Mouse (Mus musculus): ENCODE measurements at regions not wholly inside any gene's neighbourhood (a gene's known extent, or its start where the extent isn't known, plus 50 kb on each side); places are given as distances from the start of the nearest gene placed in this dataset.
"Not testable (repeated sequence)": the region's sequence is repeated elsewhere in the genome, so short reads cannot be mapped to it uniquely, and the experiment has no call there.

- DNase-seq: no peak
Observed at GRCm38 (mm10) chr12:10445738-10446137, 55.2 kb downstream of the Rdh14 start.

GRCm38 (mm10) chr12:10457960-10458655 lies 67.5 kb downstream of the Rdh14 start:
- no peak for DNase-seq

GRCm38 (mm10) chr12:10461796-10462195 lies 71.2 kb downstream of the Rdh14 start:
- no peak for DNase-seq

DNA sequence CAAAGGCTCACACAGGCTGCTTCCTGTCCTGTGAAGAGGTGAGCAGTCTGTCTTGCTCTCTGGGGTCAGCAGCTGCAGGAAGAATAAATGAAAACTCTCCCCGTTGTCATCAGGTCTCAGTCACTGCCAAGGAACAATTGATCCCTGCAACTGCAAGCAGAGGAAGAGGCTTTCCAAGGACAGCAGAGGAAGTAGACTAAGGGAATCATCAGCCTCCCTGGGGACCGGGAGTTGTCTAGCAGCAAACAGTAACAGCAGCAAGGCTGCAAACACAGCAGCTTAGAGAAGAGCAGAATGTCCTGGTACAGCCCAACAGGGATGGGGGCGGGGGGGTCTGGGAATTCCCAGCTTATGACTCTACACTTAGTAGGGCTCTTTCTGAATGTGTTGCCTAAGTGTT lies 72.4 kb downstream of the Rdh14 start:
- no peak for DNase-seq

DNA sequence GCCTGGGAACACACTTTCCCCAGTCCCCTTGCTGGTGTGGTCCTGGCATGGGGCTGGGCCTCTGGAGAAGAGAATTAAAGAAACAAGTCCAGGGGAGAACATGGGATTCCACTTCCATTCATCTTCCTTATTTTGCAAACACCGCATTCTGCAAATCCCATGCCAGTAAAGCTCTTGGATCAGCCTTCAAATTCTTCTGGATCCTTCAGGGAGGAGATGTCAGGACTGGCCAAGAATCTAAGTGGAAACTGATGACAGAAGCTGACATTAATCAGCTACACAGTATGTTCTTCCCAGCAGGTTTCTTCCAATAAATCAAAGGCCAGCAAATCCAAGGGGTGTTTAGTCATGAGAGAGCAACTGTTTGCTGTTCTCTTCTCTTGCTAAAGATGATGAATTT lies 83.4 kb downstream of the Rdh14 start:
- DNase-seq: no peak

GRCm38 (mm10) chr12:10480781-10481180 lies 90.2 kb downstream of the Rdh14 start:
- DNase-seq: no peak

GRCm38 (mm10) chr12:10482294-10483010 lies 91.9 kb downstream of the Rdh14 start:
- no peak for DNase-seq

- DNase-seq: no peak
Observed at GRCm38 (mm10) chr12:10506721-10507120, 116.1 kb downstream of the Rdh14 start.

DNA sequence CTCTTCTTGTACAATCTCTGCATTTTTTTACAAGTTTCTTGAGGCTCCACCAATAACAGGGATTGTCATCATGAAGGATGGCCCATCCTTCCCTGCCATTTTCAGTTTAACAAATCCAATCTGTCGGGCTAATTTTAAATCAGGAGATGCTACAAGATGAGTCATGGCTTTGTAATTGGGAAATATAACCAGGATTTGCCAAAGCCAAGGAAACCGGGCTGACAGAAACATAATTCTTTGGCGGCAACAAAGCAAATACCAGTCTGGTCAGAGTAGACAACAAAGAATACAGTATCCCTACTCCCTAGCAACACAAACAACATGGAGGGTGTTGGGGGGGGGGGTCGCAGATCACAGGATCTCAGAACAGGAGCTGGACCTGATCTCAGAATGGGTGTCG lies 123.0 kb downstream of the Rdh14 start:
- peak in 1 of 2 experiments; percentile 5 for DNase-seq

DNA sequence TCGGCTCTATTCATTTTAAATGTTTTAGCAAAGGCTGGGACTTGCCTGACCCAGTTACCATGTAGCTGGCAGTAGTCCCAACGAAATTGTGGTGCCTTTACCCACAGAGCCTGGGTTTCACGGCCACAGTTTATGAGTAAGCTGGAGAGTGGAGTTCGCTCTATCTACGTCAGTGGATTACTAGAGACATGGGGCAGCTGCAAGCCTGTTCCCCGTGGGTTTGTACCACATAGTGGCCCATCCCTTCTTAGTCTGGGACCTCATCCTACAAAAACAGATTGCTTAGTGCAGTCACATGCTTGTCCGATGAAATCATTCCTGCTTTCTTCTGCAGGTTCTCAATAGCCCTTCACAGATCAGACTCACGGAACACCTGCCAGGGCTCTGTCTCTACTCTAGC lies 123.7 kb downstream of the Rdh14 start:
- peak; percentile 10 to 14 for DNase-seq

DNA sequence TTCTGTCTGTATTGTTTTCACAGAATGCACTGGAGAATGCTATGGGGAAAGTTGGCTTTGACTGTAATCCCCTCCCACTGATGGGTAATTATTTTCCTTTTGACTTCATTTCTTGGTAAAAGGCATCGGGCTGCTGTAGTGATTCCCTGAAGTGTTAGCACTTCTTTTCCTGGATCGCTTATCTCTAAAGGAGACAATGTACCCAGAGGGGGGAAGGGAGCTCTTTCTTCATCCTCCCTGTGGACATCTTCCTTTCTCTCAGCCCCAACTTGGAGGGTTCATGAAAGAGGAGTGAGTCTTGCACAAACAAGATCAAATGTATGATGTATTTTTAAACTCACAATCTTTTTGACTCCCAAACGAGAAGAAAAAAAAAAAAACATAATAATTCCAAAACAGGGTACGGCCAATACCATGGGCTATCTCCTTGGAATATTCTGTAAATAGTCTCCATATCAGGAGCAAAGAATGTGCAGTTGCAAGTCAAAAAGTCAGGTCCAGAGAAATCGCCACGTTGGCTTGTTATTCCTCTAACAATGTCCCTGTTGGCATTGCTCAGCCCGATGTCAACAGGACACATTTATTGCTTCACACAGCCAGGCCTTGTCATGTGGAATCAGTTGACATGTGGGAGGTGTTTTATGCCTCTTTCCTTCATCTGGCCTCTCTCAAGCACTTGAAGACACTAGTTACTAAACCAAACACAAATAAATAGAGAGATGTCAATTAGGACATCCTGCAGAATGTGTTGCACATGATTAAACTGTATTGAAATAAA lies 134.1 kb downstream of the Rdh14 start:
- DNase-seq: peak; percentile 9 to 25

DNA sequence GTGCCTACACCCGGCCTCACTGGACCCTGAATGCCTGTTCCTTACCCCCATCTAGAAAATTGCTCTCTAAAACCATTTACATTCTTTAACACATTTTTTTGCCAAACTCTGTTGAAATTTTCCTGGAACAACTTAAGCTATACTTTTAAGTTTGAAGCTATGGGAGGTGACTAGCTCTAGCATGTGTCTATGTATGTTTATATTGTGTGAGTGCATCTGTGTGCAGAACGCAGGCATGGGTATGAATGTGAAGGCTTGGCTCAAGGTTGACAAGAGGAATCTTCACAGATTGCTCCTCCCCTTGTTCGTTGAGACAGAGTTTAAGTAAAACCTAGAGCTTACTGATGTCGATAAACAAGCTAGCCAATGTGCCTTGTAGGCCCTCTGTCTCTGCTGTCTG lies 135.4 kb downstream of the Rdh14 start:
- DNase-seq: no peak

GRCm38 (mm10) chr12:10529077-10529476 lies 138.5 kb downstream of the Rdh14 start:
- DNase-seq: no peak

GRCm38 (mm10) chr12:10530996-10531395 lies 140.4 kb downstream of the Rdh14 start:
- DNase-seq: no peak

DNA sequence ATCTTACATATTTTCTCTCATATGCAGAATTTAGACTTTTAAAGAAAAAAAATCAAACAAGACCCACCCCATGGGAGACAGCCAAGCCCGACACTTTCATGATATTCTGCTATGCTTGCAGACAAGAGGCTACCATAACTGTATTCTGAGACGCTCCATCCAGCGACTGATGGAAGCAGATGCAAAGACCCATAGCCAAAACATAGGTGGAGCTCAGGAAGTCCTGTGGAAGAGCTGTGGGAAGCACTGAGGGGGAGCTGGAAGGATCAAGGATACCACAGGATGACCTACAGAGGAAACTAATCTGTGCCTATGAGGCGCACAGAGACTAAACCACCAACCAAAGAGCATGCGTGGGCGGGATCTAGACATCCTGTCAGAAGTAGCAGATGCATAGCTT lies 143.4 kb downstream of the Rdh14 start:
- no peak for DNase-seq

- no peak for DNase-seq
Observed at GRCm38 (mm10) chr12:10536239-10536638, 145.7 kb downstream of the Rdh14 start.

DNA sequence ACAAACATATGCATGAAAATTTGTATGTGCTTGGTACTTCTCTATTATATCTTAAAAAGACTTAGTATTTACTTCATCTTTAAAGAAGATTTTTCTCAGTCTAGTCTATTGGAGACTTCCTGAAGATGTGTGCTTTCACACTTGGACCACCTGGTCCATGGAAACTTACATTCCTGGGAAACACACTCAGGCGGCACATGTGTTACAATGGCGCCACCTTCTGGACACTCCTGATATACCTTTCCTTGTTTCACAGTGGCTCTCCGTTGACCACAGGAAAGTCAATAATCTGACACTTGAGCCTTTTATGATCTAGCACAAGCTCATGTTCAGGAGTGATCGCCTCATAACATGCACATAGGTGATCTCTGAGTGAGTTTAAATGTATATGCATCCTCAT lies 146.5 kb downstream of the Rdh14 start:
- DNase-seq: peak; percentile 75 to 78

- no peak for DNase-seq
Observed at GRCm38 (mm10) chr12:10549481-10550201, 159.1 kb downstream of the Rdh14 start.

DNA sequence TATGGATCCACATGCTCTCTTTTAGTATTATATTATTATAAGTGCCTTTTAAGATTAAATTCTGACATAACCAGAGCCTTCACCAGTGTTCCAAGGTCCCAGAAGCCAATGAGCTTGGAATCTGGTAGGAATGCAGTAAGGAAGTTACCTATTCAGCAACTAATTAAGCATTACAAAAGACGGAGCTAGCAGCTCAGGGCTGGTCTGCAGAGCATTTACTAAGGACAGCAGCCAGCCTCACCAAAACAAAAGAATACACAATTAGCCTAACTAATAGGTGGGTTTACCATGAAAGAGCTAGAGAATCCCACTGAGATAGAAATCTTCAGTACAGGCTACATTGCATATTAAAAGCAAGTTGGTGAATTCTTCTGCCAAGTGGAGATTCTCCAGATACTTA lies 164.1 kb downstream of the Rdh14 start:
- DNase-seq: not testable (repeated sequence)

DNA sequence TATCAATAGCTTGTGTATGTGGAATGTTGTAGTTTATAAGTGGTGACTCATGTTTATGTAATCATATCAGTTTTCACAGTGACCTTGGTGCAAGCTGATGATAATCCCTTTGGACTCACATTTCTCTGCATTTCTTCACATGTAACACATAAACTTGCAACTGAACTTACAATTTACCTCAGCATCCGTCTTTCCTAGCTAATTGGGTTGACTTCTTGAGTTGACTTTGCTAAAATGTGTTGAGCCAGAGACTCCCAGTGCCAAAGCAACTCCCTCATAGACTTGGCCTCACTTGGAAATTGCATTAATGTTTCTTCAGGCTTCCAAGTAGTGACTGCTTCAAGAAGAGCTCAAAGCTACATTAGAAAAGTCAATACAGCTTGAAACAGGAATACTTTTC lies 172.4 kb downstream of the Rdh14 start:
- no peak for DNase-seq

DNA sequence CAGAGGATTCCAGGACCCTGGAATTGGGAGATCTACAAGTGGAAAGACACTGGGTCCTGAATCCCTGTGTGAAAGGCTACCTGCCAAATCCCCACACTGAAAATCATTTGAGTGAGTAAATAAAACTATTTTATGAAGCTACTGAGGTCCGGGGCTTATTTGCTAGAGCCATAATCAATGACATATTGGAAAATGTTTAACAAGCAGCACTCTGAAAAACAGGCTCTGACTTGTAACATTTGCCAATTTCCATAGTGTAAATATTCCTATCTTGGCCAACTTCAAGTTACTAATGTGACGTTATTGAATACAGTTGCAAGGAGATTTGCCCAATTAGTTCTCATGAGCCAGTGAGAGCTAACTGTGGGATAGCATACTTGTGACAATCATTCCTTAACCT lies 177.3 kb downstream of the Rdh14 start:
- DNase-seq: no peak

GRCm38 (mm10) chr12:10571643-10572377 lies 181.2 kb downstream of the Rdh14 start:
- DNase-seq: peak; percentile 10 to 16

- no peak for DNase-seq
Observed at GRCm38 (mm10) chr12:10572378-10572650, 181.7 kb downstream of the Rdh14 start.
